Mouse (Mus musculus) right cerebral cortex, adult 2 months (tissue): ENCODE measurements at regions not wholly inside any gene's neighbourhood (a gene's known extent, or its start where the extent isn't known, plus 50 kb on each side); places are given as distances from the start of the nearest gene placed in this dataset.
"Not testable (repeated sequence)": the region's sequence is repeated elsewhere in the genome, so short reads cannot be mapped to it uniquely, and the experiment has no call there.

Experiments
- DNase-seq, 2 experiments: peaks; one replicate each; pipeline ENCODE4 v3.0.0; 2021 to 2022; ENCODE audit warnings: low spot score in 2 of 2

DNA sequence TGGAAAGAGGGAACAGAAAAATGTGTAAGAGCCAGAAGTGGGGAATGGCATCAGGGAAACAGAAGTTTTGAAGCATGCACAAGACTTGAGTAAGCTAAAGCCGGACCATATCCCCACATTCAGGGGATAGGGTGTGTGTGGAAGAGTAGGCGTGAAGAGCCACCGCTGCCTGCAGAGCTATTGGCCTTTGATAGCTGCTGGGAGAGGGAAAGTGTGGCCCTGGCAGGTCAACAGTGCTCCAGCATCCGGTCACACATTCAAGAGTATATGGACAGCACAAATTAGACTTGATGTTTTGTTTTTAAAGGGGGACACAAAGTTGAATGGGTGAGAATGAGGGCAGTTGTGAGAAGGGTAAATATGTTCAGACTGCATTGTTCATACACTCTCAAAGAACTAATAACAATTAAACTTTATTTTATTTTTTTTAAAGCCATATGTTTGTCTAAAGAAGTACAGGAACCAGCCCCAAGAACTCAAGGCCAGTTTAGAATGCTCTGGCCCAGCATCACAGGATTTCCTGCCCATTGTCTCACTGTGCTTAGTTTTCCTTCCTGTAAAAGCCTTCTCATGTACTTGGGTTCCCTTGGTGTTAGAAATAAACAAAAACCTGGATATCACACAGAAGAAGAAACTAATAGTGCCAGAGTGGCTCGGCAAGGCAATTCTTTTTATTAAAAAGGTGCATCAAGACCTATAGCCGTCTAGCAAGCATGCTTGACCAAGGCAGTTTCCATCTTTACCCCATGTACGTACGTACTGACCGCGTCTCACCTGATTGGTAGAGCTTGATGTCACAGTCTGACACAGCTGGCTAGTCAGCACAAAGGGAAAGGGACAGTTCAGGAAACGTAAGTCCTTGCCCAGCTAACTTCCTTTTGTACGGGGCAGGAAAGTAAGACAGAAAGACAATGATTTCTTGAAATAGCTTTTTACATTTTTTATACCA lies 144.6 kb upstream of the Rbbp6 start:
- DNase-seq, result no peak

DNA sequence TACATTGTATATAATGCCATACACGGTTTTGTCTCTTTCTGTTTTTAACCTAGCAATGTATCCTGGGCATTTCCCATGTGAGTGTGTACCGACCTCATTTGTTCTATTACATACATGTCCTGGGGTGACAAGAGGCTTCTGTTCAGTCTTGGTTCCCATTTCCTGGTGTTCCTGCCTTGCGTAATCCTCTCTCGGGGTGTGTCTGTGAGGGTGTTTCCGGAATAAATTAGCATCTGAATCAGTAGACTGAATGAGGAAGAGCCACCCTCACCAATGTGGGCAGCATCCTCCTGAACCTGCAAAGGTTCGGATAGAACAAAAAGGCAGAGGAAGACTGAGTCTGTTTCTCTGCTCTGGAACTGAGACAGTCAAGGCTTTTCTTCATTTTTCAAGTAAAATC lies 142.1 kb upstream of the Rbbp6 start:
- DNase-seq, result peak; percentile 41 to 54

DNA sequence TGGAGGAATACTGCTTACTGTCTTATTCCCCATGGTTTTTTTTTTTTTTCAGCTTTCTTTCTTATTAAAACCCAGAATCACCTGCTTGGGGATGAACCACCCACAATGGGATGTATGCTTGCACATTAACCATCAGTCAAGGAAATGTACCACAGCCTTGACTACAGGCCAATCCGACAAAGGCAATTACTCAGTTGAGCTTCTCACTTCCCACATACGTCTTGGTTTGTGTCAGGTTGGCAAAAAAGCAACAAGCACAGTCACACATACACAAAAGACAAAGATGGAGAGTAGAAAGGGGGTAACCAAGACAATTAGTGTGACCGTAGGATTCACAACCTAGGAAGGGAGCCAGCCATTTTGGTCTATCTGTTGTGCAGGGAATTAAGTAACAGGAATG lies 126.4 kb upstream of the Rbbp6 start:
- DNase-seq, result peak in 1 of 2 experiments; percentile 27

DNA sequence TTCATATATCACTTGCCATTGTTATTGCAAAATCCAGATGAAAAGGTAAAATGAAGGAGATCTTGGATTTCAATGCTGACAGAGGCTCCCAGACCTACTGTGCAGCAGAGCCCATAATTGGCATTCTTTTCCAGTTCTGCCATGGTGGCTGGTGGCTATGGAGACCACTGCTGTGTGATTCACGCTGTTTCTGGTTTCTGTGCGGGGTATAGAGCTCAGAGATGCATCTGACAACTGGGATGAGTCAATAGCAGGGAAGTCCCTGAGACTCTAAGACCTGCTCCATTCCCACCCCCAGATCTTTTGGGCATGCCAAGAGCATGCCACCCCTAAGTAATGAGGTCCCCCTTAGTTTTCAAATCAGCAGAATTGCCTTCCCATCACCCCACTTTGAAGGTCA lies 120.7 kb upstream of the Rbbp6 start:
- DNase-seq, result no peak

DNA sequence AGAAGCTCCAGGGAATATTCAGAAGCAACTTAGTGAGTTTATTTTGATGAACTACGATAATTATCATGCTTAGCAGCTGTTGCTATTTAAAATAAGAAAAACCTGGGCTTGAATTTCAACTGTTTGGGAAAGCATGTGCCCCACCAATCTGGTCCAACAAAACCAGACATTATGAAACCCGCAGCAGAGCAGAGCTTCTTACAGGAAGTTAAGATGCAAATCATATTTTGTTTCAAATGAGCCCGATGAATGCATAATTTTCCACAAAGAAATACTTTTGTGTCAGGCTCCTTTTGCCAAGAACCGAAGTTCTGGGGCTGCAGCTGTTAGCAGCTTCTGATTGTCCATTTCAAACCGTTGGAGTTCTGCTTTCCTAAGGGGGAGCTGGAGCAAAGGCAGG lies 118.1 kb upstream of the Rbbp6 start:
- DNase-seq, result peak; percentile 23 to 38

DNA sequence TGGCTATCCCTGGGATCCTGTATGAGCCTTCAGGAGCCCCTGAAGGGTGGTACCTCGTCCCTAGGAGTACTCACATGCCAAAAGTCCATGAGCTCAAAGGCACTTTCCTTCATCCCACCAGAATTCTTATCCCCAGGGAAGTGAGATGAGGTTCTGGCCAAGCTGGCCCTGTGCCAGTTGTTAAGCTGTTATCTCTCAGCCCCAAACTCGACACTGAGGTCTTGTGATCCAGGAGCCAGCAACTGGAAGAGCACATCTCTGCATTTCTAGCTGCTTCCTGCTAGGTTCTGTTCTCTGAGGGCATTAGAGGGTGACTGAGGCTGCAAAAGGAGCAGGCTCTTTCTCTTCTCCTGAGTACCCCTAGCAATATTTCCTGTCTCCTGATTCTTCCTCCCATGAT lies 92.1 kb upstream of the Rbbp6 start:
- DNase-seq, result no peak

DNA sequence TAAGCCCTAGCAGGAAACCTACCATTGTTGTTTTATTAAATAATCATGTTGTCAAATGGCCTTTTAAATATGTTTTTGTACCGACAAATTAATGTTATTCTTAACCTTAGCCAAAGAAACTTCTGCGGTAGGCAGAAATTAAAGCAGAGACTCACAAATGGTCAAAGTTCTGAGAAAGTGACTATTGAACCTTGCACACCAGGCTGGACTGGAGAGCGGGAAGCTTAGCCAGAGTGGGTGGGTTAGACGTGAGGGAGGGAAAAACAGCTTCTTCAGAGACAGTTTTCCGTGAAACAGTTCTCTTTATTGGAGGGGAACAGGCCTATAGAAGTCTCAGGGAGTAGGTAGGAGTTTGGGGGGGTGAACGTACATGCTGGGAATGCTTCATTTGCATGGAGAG lies 89.2 kb upstream of the Rbbp6 start:
- no peak for DNase-seq

DNA sequence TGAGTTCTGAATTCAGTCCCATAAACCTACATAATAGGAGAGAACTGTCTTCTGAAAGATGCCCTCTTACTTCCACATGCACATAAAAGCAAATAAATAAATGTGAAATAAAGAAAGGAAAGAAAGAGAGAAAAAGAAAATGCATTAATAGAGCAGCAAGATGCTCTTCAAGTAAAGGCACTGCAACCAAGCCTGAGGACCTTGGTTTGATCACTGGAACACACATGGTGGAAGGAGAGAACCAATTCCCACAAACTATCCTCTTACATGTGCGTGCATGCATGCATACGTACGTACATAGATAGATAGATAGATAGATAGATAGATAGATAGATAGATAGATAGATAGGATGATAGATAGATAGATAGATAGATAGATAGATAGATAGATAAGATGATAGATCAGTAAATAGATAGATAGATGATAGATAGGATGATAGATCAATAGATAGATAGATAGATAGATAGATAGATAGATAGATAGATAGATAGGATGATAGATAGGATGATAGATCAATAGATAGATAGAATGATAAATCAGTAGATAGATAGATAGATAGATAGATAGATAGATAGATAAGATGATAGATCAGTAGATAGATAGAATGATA lies 83.5 kb upstream of the Rbbp6 start:
- not testable (repeated sequence) for DNase-seq

DNA sequence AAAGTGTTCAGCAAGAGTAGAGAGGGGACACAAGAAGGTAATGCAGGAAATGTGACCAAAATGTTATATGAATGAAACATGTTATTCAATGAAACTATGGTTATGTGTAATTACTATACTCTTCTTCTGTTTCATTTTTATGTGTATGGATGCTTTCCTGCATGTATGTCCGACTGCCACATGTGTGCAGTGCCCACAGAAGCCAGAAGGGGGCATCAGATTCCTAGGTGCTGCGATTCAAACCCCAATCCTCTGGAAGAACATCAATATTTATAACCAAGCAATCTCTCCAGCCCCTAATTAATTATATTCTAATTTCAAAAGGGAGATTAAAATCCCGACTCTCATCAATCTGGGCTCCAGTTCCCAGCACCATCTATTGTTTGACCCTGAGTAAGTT lies 78.7 kb upstream of the Rbbp6 start:
- DNase-seq, result no peak

DNA sequence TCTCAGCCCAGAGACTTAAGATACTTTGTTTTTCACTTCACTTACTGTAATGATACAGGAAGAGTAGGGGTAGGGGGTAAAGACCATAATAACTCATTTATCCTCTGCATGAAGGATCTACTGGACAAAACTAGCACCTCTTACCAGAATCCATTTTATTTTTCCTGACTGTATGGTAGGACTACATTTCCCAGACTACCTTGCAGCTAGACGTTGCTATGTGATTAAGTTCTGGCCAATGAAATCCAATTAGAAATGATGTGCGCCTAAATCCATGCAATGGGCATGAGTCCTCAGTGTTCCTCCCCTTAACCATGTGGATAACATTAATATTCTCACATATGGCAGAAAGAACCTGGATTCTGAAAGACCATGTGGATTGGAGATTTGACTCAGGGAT lies 68.3 kb upstream of the Rbbp6 start:
- no peak for DNase-seq

DNA sequence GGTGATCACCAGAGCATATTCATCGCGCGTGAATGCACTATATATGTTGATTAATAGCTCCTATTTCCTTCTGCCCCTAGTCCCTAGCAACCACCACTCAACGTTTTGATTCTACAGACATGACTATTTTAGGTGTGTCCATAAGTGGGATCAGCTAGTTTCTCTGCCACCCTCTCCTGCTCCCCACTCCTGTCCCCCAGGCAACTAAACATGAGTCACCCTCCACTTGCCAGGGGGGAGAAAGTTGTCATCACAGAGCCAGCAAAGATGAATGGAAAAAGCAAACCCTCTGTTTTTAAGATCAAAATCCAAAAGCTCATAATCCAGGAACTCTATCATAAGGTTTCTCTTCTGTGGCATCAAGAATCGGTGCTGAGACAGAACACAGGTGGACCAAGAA lies 59.4 kb upstream of the Rbbp6 start:
- peak in 1 of 2 experiments; percentile 15 for DNase-seq

DNA sequence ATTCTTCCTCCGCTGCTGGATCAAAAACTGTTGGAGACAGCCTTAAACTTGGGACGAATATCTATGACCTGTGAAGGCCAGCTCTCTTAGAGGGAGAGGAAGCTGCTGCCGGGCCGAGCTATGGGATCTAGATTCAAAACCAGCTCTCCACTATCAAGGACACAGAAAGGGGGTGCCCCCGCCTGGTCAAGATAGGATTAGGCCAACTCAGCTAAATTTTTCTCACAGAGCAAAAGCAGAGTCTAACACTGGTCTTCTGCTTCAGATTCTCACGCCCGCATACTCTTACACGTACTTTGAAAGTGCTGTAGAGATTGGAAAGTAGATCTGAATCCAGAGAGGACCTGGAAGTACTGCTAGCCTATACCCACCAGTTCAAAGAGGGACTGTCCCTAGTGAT lies 56.2 kb upstream of the Rbbp6 start:
- peak; percentile 55 to 58 for DNase-seq
